Mouse (Mus musculus): ENCODE results near the gene Krt6a.
"Not testable (repeated sequence)": the region's sequence is repeated elsewhere in the genome, so short reads cannot be mapped to it uniquely, and the experiment has no call there.

Krt6a gene

GRCm38 (mm10) chr15:101694207-101694606 is at the start of gene Krt6a:
TSS of gene Krt6a (minus strand) at chr15:101694307.
- no peak for DNase-seq (ENCODE audit: low spot score)

DNA sequence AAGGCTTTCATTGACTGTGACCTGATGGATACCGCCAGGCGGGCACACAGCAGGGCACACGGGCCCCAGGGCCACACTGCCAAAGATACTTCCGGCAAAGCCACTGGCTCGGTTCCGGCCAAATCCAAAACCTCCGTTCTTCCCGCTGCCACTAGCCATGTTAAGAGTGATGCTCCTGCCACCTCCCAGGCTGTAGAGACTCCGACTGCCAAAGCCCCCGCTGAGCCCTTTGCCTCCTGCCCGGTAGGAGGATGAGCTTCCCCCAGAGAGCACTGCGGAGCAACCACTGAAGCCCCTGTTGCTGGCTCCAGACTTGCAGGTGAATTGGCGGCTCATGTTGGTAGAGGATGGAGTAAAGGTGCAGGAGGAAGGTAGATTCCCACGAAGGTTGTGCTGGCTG is 48.6 kb upstream of the Krt6a start, which contains the start of gene Krt71:
TSS of gene Krt71 (minus strand) at position 399 of the 400 bp plus-strand sequence.
- no peak for DNase-seq (ENCODE audit: low spot score)

GRCm38 (mm10) chr15:101737786-101738185 is 43.7 kb upstream of the Krt6a start:
- DNase-seq (ENCODE audit: low spot score), result no peak

DNA sequence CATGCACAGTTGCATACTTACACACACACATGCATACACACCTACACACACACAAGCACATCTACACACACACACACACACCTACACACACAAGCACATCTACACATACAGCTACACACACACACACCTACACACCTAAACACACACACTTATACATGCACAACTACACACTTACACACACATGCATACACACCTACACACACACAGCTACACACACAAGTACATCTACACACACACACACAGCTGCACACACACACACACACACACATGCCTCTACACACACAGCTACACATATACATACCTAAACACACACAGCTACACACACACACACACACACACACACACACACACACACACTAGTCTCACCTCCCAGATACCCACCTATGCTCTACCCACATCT is 36.5 kb upstream of the Krt6a start:
- no peak for DNase-seq (ENCODE audit: low spot score)

- DNase-seq (ENCODE audit: low spot score), result no peak
Observed at GRCm38 (mm10) chr15:101724686-101725085, 30.6 kb upstream of the Krt6a start.

- DNase-seq (ENCODE audit: low spot score), result no peak
Observed at GRCm38 (mm10) chr15:101715831-101716230, 21.7 kb upstream of the Krt6a start.

DNA sequence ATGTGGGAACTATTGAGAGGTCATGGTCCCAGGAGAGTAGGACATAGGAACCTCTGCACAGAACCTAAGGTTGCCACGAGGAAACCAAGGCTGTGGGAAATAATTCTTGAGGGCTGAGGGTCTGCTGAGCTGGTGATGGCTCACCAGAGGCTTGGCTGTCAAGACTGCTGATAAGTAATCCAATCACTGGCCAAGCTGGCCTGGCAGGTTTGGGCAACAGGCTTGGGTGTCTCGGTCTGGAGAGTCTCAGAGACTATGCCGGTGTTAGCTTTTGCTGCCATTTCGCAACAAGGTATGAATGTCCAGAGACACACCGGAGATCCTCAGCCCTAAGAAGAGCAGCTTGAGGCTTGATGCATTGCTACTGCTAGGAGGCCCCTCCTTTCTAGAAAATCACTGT is 20.2 kb upstream of the Krt6a start:
- no peak for DNase-seq (ENCODE audit: low spot score)

- no peak for DNase-seq (ENCODE audit: low spot score)
Observed at GRCm38 (mm10) chr15:101713731-101714130, 19.6 kb upstream of the Krt6a start.

- DNase-seq (ENCODE audit: low spot score), result no peak
Observed at GRCm38 (mm10) chr15:101712720-101713119, 18.6 kb upstream of the Krt6a start, which contains the start of gene Krt5. TSS of gene Krt5 (minus strand) at chr15:101712898.

GRCm38 (mm10) chr15:101708683-101709082 is 14.6 kb upstream of the Krt6a start:
- DNase-seq (ENCODE audit: low spot score), result no peak

DNA sequence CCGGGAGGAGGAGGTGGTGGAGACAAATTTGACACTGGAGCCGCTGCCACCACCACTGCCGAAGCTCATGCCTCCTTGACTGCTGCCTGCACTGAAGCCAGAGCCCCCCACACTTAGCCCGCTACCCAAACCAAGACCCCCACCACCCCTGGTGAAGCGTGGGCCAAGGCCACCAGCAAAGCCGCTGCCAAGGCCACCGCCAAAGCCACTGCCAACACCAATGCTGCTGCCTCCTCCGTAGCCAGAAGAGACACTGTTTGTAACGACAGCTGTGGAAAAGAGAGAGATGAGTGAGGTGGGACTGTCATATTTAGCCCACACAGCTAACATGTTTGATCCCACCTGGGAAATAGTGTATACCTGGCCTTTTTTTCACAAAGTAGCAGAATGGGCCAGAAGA is 13.3 kb upstream of the Krt6a start:
- no peak for DNase-seq (ENCODE audit: low spot score)

GRCm38 (mm10) chr15:101704066-101704465 is 10.0 kb upstream of the Krt6a start:
- no peak for DNase-seq (ENCODE audit: low spot score)

- no peak for DNase-seq (ENCODE audit: low spot score)
Observed at GRCm38 (mm10) chr15:101702380-101702779, 8.3 kb upstream of the Krt6a start.

GRCm38 (mm10) chr15:101699866-101700265 is 5.8 kb upstream of the Krt6a start:
- no peak for DNase-seq (ENCODE audit: low spot score)

DNA sequence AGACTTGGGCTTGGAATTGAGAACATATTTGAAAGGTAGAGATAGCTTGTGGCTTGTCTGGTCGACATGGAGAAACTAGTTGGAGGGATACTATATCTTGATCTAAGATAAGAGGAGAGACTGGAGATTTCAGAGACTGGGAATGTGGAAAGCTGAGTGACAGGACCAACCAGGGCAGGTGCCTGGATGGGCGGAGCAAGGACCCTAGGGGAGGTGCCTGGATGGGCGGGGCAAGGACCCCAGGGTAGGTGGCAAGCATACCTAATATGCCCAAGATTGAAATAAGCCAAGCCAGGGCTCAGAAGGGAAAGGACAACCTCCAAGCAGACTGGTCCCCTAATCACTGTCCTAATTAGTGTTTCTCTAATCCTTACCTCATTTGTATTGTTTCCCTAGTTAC is 5.1 kb upstream of the Krt6a start:
- DNase-seq (ENCODE audit: low spot score), result no peak

GRCm38 (mm10) chr15:101697326-101698188 is 3.5 kb upstream of the Krt6a start:
- no peak for DNase-seq (ENCODE audit: low spot score)

- DNase-seq (ENCODE audit: low spot score), result not testable (repeated sequence)
Observed at GRCm38 (mm10) chr15:101690460-101690859, 3.6 kb downstream of the Krt6a start.

- no peak for DNase-seq (ENCODE audit: low spot score)
Observed at GRCm38 (mm10) chr15:101688161-101688560, 5.9 kb downstream of the Krt6a start.

- DNase-seq (ENCODE audit: low spot score), result no peak
Observed at GRCm38 (mm10) chr15:101680187-101680586, 13.9 kb downstream of the Krt6a start, which contains the start of gene Krt6b. TSS of gene Krt6b (minus strand) at chr15:101680287.

DNA sequence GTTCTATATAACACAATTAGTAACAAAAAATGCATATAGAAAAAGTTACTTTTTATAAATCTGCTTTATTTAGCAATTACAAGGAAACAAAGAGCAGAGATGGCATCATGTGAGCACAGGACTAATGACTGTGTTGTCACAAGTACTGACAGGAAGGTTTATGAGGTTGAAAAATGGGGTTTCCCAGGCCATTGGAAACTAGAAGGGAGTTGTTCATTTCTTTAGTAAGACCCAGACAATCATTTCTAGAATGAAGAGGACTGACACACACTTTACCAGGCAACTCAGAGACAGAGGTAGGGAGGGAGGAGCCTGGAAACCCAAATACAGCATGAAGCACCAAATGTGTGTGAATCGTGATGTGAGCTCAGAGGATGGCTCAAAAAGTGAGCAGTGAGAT is 18.1 kb downstream of the Krt6a start:
- DNase-seq (ENCODE audit: low spot score), result no peak

GRCm38 (mm10) chr15:101652736-101653265 is 41.3 kb downstream of the Krt6a start:
- no peak for DNase-seq (ENCODE audit: low spot score)

- DNase-seq (ENCODE audit: low spot score), result no peak
Observed at GRCm38 (mm10) chr15:101647280-101647679, 46.8 kb downstream of the Krt6a start, which contains the start of gene Gm5478. TSS of gene Gm5478 (minus strand) at chr15:101647380.
